Mouse (Mus musculus): ENCODE data around the gene Eya4.

Gene Eya4

DNA sequence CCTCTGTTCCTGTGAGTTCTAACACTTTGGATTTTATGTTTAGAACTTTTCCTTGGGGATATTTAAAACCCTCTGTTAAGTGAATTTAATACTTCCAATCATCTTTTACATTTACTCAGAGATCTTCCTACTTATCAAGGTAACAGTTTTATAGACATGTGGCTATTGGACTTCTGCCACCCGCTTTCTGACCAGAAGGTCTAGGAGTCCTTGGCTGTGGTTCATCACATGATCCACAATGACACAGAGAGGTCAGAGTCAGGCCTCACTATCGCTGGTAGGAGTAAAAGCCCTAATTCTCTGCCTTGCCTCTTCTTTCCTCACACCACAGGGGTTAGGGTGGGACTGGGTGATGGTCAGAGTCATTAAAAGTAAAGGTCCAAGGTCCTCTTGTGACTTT, 277.2 kb downstream of the Eya4 start:
- no peak for DNase-seq (ENCODE audit: low read depth in 1 of 2, low spot score in 2 of 2)

DNA sequence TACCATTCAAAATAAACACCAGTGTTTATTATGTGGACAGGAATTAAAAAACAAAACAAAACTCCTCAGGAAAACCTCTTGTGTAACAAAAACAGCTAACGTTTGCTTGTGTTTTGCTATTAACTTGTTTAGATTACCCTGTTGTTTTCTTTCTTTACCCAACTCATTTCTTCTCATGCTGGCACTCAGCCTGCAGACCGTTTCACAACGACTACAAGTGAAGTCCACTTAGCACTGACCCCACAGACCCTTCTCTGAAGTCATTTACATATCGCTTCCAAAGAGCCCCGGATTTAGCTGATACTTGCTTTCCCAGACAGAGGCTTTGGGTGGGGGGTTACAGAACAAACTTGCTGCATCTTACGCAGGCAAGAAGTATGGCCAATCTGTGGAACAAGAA, 286.9 kb downstream of the Eya4 start:
- no peak for DNase-seq (ENCODE audit: low read depth in 1 of 2, low spot score in 2 of 2)

DNA sequence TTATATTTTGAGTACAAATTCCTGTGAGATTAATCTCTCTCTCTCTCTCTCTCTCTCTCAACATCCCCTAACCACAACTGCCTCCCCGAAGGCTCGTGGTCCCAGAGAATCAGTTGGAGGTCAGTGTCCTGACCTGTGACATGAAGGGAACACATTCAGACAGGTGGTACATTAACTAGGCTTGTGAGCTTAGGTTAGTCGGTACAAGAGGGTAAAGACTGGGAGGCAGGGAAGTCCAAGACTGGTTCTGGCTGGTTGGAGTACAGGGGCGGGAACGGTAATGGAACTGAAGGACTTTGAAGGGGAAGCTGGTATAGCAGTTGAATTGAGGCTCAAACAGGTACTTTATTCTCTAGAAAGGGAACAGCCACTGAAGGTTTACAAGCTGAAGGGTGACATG, 287.9 kb downstream of the Eya4 start:
- DNase-seq (ENCODE audit: low read depth in 1 of 2, low spot score in 2 of 2), result no peak

DNA sequence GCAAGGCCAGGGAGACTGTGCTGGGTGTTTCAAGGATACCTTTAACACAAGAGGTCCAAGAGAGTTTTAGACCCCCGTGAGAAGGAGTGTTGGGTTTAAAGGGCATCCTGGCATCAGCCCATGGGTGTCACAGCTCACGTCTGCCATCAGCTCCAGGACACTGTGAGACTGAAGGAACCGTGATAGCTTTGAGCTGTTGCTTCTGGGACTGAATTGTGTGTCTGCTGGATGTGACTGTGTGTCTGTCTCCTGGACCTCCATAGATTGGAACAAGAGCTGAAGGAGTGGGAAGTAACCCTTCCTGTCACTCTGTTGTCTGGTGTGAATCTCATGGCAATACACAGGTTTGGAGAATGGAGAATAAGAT, 289.9 kb downstream of the Eya4 start:
- no peak for DNase-seq (ENCODE audit: low read depth in 1 of 2, low spot score in 2 of 2)

DNA sequence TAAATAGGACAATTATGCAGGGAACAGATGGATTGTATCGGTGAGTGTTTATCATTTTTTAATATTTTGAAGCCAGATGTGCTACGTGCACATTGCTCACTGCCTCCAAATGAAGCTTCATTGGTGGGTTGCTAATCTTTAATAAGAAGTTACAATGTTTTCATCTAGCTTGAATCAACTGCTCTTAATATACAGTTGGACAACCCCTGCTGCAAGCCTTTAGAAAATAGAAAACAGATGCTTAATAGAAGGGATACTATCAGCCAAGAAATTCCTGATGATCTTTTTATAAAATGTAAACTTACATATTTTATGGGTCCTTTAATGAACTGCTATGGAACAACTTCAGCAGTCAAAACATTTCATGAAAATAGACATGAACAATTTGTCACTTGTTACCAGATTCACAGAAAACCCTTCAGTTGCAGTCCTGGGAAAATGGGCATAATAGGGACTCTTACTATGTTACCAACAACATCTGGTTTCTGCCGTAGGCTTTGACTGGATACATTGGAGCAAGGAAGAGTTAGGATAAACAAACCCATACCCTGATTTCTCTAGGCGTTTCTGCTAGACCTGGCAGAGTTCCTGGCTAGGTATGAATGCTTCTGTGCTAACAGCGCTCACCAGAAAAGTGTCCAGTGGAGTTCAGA, 290.4 kb downstream of the Eya4 start:
- no peak for DNase-seq (ENCODE audit: low read depth in 1 of 2, low spot score in 2 of 2)

DNA sequence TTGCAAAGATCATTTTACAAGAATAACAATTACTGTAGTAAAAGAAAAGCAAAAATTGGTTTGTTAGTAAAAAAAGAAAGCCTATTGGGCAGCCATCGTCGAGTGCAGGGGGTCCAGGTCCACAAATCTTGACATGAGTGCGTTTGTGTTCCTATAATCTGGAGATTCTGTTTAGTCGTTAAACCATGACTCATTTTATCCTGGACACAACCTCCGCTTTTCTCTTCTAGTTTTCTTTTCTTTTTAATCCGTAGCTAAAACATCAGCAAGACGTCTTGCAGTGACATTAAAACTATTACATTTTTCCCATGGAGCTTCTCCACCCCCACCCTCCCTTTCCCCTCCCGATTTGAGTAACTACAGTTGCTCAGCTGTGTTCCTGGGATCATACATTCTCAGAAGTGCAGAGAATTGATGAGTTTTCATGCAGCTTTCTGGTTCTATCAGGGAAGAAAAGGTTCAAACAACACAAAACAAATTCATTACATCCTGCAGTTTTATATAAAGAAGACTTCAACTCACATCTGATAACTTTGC, 297.1 kb downstream of the Eya4 start:
- DNase-seq (ENCODE audit: low read depth in 1 of 2, low spot score in 2 of 2), result no peak

Data from monocyte, adult 2 months (primary cell).